ENCODE assay signal across 10 mouse cellular contexts in genomic region chr15:77581681-77582080, GRCm38 (mm10). TPM values are rescaled to one million over a fixed set of nuclear protein-coding genes. Genes with fewer than 3 reads are reported as not detected.
DNase-seq lines count a peak whose midpoint lies in the region; ATAC-seq and TF ChIP-seq lines count a peak whose summit lies in the region.
"Had no signal": no experiment of that assay in that cellular context is flagged by ENCODE, and none has a peak within 500 bp of the region (broad histone marks: within the 10 kb centered on the region; RNA-seq: fewer than 3 reads in every experiment).

No protein-coding gene starts in this region.

- no peak overlapping the region for H3K27ac ChIP-seq in MEL (ENCODE audit: control insufficient read depth, low read depth, low read length)
- 0 out of 2 replicates have a peak overlapping the region, but pooled peaks have one; percentile 45 for H3K27ac ChIP-seq in heart, embryonic 15.5 days
- no peak overlapping the region for H3K27ac ChIP-seq in hindbrain, postnatal 0 days
- H3K27ac ChIP-seq: limb, embryonic 13.5 days; neural tube, embryonic 12.5 days had no signal

- ATAC-seq in heart, embryonic 15.5 days (replicated peaks; ENCODE audit: insufficient number of reproducible peaks, insufficient read depth, low FRiP score, low read depth), result peak; percentile 87
- no peak for ATAC-seq in hindbrain, postnatal 0 days

- TF ChIP-seq RAD21 in MEL (IDR thresholded peaks at IDR 0.05; ENCODE audit: low read depth, low read length), result no peak

- H3K9me3 ChIP-seq in MEL (replicated peaks; ENCODE audit: insufficient read depth, low read length), result no peaks in the 10 kb centered on the region
- no peaks in the 10 kb centered on the region; the same call in 1 of the 2 replicates for H3K9me3 ChIP-seq in heart, embryonic 15.5 days (replicated peaks)
- no peaks in the 10 kb centered on the region for H3K9me3 ChIP-seq in hindbrain, postnatal 0 days (ENCODE audit: low read length)
- H3K9me3 ChIP-seq: neural tube, embryonic 12.5 days had no signal

- TF ChIP-seq EP300 in MEL (IDR thresholded peaks at IDR 0.05; ENCODE audit: low read depth in 1 of 2, low read length in 2 of 2), result no peak

- H3K4me1 ChIP-seq in MEL (ENCODE audit: control insufficient read depth in 1 of 2, insufficient read depth in 2 of 2, low read length in 2 of 2), result no peaks in the 10 kb centered on the region
- peaks cover 5% of the 10 kb centered on the region for H3K4me1 ChIP-seq in heart, embryonic 15.5 days (replicated peaks)
- peaks cover 14% of the 10 kb centered on the region for H3K4me1 ChIP-seq in lung, adult 2 months (ENCODE audit: control insufficient read depth, insufficient read depth, low read length)
- no peaks in the 10 kb centered on the region for H3K4me1 ChIP-seq in hindbrain, postnatal 0 days (ENCODE audit: insufficient read depth, low read length)
- H3K4me1 ChIP-seq: limb, embryonic 13.5 days; neural tube, embryonic 12.5 days had no signal

- WGBS in heart, embryonic 15.5 days, result 31% methylated on average over 1 of the region's 1 CpGs
- WGBS in lung, adult 2 months, result 14% methylated on average over 1 of the region's 1 CpGs
- WGBS in hindbrain, postnatal 0 days, result 21% methylated on average over 1 of the region's 1 CpGs

- no peak overlapping the region for H3K9ac ChIP-seq in MEL (ENCODE audit: control insufficient read depth, low read depth, low read length, poor library complexity, severe bottlenecking)
- H3K9ac ChIP-seq in heart, embryonic 15.5 days, result no peak overlapping the region
- H3K9ac ChIP-seq in hindbrain, postnatal 0 days (replicated peaks; ENCODE audit: low read length), result no peak overlapping the region
- H3K9ac ChIP-seq: limb, embryonic 13.5 days; neural tube, embryonic 12.5 days had no signal

- no peak overlapping the region for H3K4me3 ChIP-seq in MEL (ENCODE audit: control insufficient read depth in 1 of 2, insufficient read depth in 1 of 2, low read depth in 2 of 2, low read length in 2 of 2)
- no peak overlapping the region for H3K4me3 ChIP-seq in heart, embryonic 15.5 days
- no peak overlapping the region for H3K4me3 ChIP-seq in lung, adult 2 months (replicated peaks; ENCODE audit: extremely low read depth, low read depth, low read length)
- no peak overlapping the region for H3K4me3 ChIP-seq in hindbrain, postnatal 0 days (ENCODE audit: low read length)
- H3K4me3 ChIP-seq: limb, embryonic 13.5 days; neural tube, embryonic 12.5 days had no signal

- no peak for TF ChIP-seq POLR2A in MEL (IDR thresholded peaks at IDR 0.05; ENCODE audit: control insufficient read depth in 1 of 2, insufficient read depth in 1 of 2, low read depth in 1 of 2, low read length in 2 of 2, poor library complexity in 1 of 2)
- TF ChIP-seq POLR2A in lung, adult 2 months (IDR thresholded peaks at IDR 0.05; ENCODE audit: borderline replicate concordance, extremely low read depth, low read depth, low read length), result no peak

- no peaks in the 10 kb centered on the region for H3K27me3 ChIP-seq in MEL (ENCODE audit: control insufficient read depth in 1 of 2, insufficient read depth in 2 of 2, low read length in 2 of 2)
- H3K27me3 ChIP-seq in heart, embryonic 15.5 days, result no peaks in the 10 kb centered on the region
- H3K27me3 ChIP-seq in hindbrain, postnatal 0 days (ENCODE audit: insufficient read depth, low read length), result no peaks in the 10 kb centered on the region
- H3K27me3 ChIP-seq: limb, embryonic 13.5 days; neural tube, embryonic 12.5 days had no signal

- DNase-seq in adrenal gland, postnatal 10 days, result peak; percentile 15
- DNase-seq in adrenal gland, adult 18-20 months (ENCODE audit: low spot score in 2 of 2), result no peak
- DNase-seq in MEL (ENCODE audit: low read depth, low spot score) (peak; percentile 10), MN1 (ENCODE audit: low spot score) (no peak)
- peak; percentile 27 for DNase-seq in lung, adult 2 months
- DNase-seq in c-Kit-positive CD71-positive TER-119-positive erythroid progenitor cells, embryonic 14.5 days (ENCODE audit: low spot score), result no peak
- no peak for DNase-seq in hindbrain, postnatal 0 days (ENCODE audit: low spot score)

- no peaks in the 10 kb centered on the region for H3K79me2 ChIP-seq in MEL (ENCODE audit: control insufficient read depth, insufficient read depth, low read length, poor library complexity)

- no peak overlapping the region for H3K4me2 ChIP-seq in heart, embryonic 15.5 days
- no peak overlapping the region for H3K4me2 ChIP-seq in hindbrain, postnatal 0 days (ENCODE audit: low read depth, low read length)
- H3K4me2 ChIP-seq: limb, embryonic 13.5 days; neural tube, embryonic 12.5 days had no signal

- H3K36me3 ChIP-seq in MEL (ENCODE audit: control insufficient read depth in 1 of 2, insufficient read depth in 2 of 2, low read length in 2 of 2), result no peaks in the 10 kb centered on the region
- no peaks in the 10 kb centered on the region for H3K36me3 ChIP-seq in heart, embryonic 15.5 days
- H3K36me3 ChIP-seq in hindbrain, postnatal 0 days (ENCODE audit: insufficient read depth, low read length), result no peaks in the 10 kb centered on the region
- H3K36me3 ChIP-seq: limb, embryonic 13.5 days; neural tube, embryonic 12.5 days had no signal

- TF ChIP-seq CTCF in MEL (IDR thresholded peaks at IDR 0.05 in 2 of 3, conservative IDR thresholded peaks at IDR 0.05 in 1 of 3; ENCODE audit: control insufficient read depth in 1 of 3, insufficient read depth in 1 of 3, low read depth in 2 of 3, low read length in 3 of 3, poor library complexity in 1 of 3, severe bottlenecking in 1 of 3), result no peak
- TF ChIP-seq CTCF in lung, adult 2 months (IDR thresholded peaks at IDR 0.05; ENCODE audit: insufficient read depth, low read length), result no peak
- no peak for TF ChIP-seq CTCF in hindbrain, postnatal 0 days (IDR thresholded peaks at IDR 0.05; ENCODE audit: low read depth)

TF ChIP-seq in MEL, 35 proteins besides CTCF, POLR2A, EP300 and RAD21 (continues in another document):
- TF ChIP-seq MAX (IDR thresholded peaks at IDR 0.05; ENCODE audit: low read length), result no peak
- no peak for TF ChIP-seq ZKSCAN1 (IDR thresholded peaks at IDR 0.05; ENCODE audit: low read depth, low read length)
- no peak for TF ChIP-seq ETS1 (IDR thresholded peaks at IDR 0.05; ENCODE audit: low read depth, low read length)
- TF ChIP-seq CHD2 (IDR thresholded peaks at IDR 0.05; ENCODE audit: low read length), result no peak
- TF ChIP-seq GATA1 (IDR thresholded peaks at IDR 0.05; ENCODE audit: low read depth, low read length), result no peak
- TF ChIP-seq MAFK (IDR thresholded peaks at IDR 0.05; ENCODE audit: borderline replicate concordance, low read depth, low read length), result no peak
- no peak for TF ChIP-seq BHLHE40 (IDR thresholded peaks at IDR 0.05; ENCODE audit: borderline replicate concordance, low read depth, low read length)
- no peak for TF ChIP-seq TBP (IDR thresholded peaks at IDR 0.05; ENCODE audit: low read depth, low read length)
- TF ChIP-seq MXI1 (IDR thresholded peaks at IDR 0.05; ENCODE audit: low read depth, low read length), result no peak
- no peak for TF ChIP-seq ZNF384 (IDR thresholded peaks at IDR 0.05; ENCODE audit: low read depth, low read length)
- TF ChIP-seq MAZ (IDR thresholded peaks at IDR 0.05; ENCODE audit: low read depth, low read length), result no peak
- TF ChIP-seq POLR2AphosphoS5 (IDR thresholded peaks at IDR 0.05; ENCODE audit: borderline replicate concordance, low read depth, low read length), result no peak
- no peak for TF ChIP-seq ELF1 (IDR thresholded peaks at IDR 0.05; ENCODE audit: low read depth, low read length)

RNA-seq across cellular contexts. Expression of gene Apol10b, which starts 14.2 kb away (rescaled TPM):
- total RNA-seq in adrenal gland, postnatal 10 days (2021), result under 1 TPM in 1 of 2 experiments, not detected in 1; 0.18 TPM
- total RNA-seq in adrenal gland, adult 18-20 months (2021), result under 1 TPM; 0.20 to 0.96 TPM
- total RNA-seq in MEL (2012; rRNA removed), result 0.07 and 0.08 TPM in 2 replicates
- under 1 TPM in 1 of 2 experiments, not detected in 1; 0.19 TPM for polyA plus RNA-seq in MEL (2012; ENCODE audit: insufficient read depth in 1 of 2, insufficient read length in 2 of 2, low read depth in 1 of 2, low replicate concordance in 2 of 2, missing spikeins in 1 of 2)
- polyA plus RNA-seq in heart, embryonic 15.5 days (2015; fragmentation: Nextera tagmentation; extraction: Ambion mirVana), result 0.06 and 0.08 TPM in 2 replicates
- 0.52 and 0.72 TPM in 2 replicates for polyA plus RNA-seq in lung, adult 2 months (2012; rRNA removed)
- not detected in 2 replicates for total RNA-seq in hindbrain, postnatal 0 days (2014; rRNA removed)
- polyA plus RNA-seq in hindbrain, postnatal 0 days (2015; fragmentation: Nextera tagmentation; extraction: Ambion mirVana), result 0.08 TPM in 1 of 2 replicates, not detected in the other
- polyA plus RNA-seq: neural tube, embryonic 12.5 days had no signal

RNA-seq across cellular contexts. Expression of gene Gm36245, which starts 17.4 kb away (rescaled TPM):
- not detected for total RNA-seq in adrenal gland, postnatal 10 days (2021)
- total RNA-seq in adrenal gland, adult 18-20 months (2021), result not detected
- not detected in 2 replicates for total RNA-seq in MEL (2012; rRNA removed)
- not detected for polyA plus RNA-seq in MEL (2012; ENCODE audit: insufficient read depth in 1 of 2, insufficient read length in 2 of 2, low read depth in 1 of 2, low replicate concordance in 2 of 2, missing spikeins in 1 of 2)
- not detected in 2 replicates for polyA plus RNA-seq in heart, embryonic 15.5 days (2015; fragmentation: Nextera tagmentation; extraction: Ambion mirVana)
- not detected in 2 replicates for polyA plus RNA-seq in lung, adult 2 months (2012; rRNA removed)
- total RNA-seq in hindbrain, postnatal 0 days (2014; rRNA removed), result not detected in 2 replicates
- not detected in 2 replicates for polyA plus RNA-seq in hindbrain, postnatal 0 days (2015; fragmentation: Nextera tagmentation; extraction: Ambion mirVana)
- polyA plus RNA-seq: limb, embryonic 13.5 days; neural tube, embryonic 12.5 days had no signal

RNA-seq across cellular contexts. Expression of gene 1700025B11Rik, which starts 20.0 kb away (rescaled TPM):
- not detected for total RNA-seq in adrenal gland, postnatal 10 days (2021)
- not detected for total RNA-seq in adrenal gland, adult 18-20 months (2021)
- total RNA-seq in MEL (2012; rRNA removed), result not detected in 2 replicates
- polyA plus RNA-seq in MEL (2012; ENCODE audit: insufficient read depth in 1 of 2, insufficient read length in 2 of 2, low read depth in 1 of 2, low replicate concordance in 2 of 2, missing spikeins in 1 of 2), result not detected
- polyA plus RNA-seq in heart, embryonic 15.5 days (2015; fragmentation: Nextera tagmentation; extraction: Ambion mirVana), result not detected in 2 replicates
- polyA plus RNA-seq in lung, adult 2 months (2012; rRNA removed), result not detected in 2 replicates
- total RNA-seq in hindbrain, postnatal 0 days (2014; rRNA removed), result not detected in 2 replicates
- polyA plus RNA-seq in hindbrain, postnatal 0 days (2015; fragmentation: Nextera tagmentation; extraction: Ambion mirVana), result not detected in 2 replicates
- polyA plus RNA-seq: limb, embryonic 13.5 days; neural tube, embryonic 12.5 days had no signal

RNA-seq across cellular contexts. Expression of gene Apol7c, which starts 48.6 kb away (rescaled TPM):
- total RNA-seq in adrenal gland, postnatal 10 days (2021), result under 1 TPM; 0.30 to 0.33 TPM
- not detected for total RNA-seq in adrenal gland, adult 18-20 months (2021)
- not detected in 2 replicates for total RNA-seq in MEL (2012; rRNA removed)
- polyA plus RNA-seq in MEL (2012; ENCODE audit: insufficient read depth in 1 of 2, insufficient read length in 2 of 2, low read depth in 1 of 2, low replicate concordance in 2 of 2, missing spikeins in 1 of 2), result not detected
- 0.15 TPM in 1 of 2 replicates, not detected in the other for polyA plus RNA-seq in heart, embryonic 15.5 days (2015; fragmentation: Nextera tagmentation; extraction: Ambion mirVana)
- polyA plus RNA-seq in lung, adult 2 months (2012; rRNA removed), result 1.0 and 1.1 TPM in 2 replicates
- not detected in 2 replicates for total RNA-seq in hindbrain, postnatal 0 days (2014; rRNA removed)
- polyA plus RNA-seq in hindbrain, postnatal 0 days (2015; fragmentation: Nextera tagmentation; extraction: Ambion mirVana), result not detected in 2 replicates
- polyA plus RNA-seq: limb, embryonic 13.5 days; neural tube, embryonic 12.5 days had no signal

Comparison
In these comparisons a context has a peak if more than half of its experiments do, and no peak if none do; other contexts are left out.
1. DNase-seq: peak in adrenal gland, postnatal 10 days (single experiment), MEL (single experiment) and lung, adult 2 months (single experiment); none in adrenal gland, adult 18-20 months (0 of 2), MN1 (single experiment), c-Kit-positive CD71-positive TER-119-positive erythroid progenitor cells, embryonic 14.5 days (single experiment) and hindbrain, postnatal 0 days (single experiment).